Mouse (Mus musculus) MEL (cell line): ENCODE measurements around the gene Cd200r2. TPM values are rescaled to one million over a fixed set of nuclear protein-coding genes. Genes with fewer than 3 reads are reported as not detected.

Experiments
- DNase-seq: peaks from one replicate; pipeline ENCODE4 v3.0.0; 2011; ENCODE audit warnings: low read depth, low spot score
- H3K27ac ChIP-seq: 2 replicates; pipeline ENCODE4 v1.5.1; 2012; ENCODE audit warnings: low read depth, mild to moderate bottlenecking, control low read depth, low read length, moderate library complexity; ENCODE audit not compliant: control insufficient read depth
- H3K27me3 ChIP-seq, 2 experiments: fragments of 150-350 bp in 1 of 2; sonication (generic) in 1 of 2; 2 replicates each; pipeline ENCODE4 v1.6.1; 2012; ENCODE audit warnings: low read length in 2 of 2, mild to moderate bottlenecking in 2 of 2, improper control_type of control experiment in 1 of 2, moderate library complexity in 1 of 2; ENCODE audit not compliant: insufficient read depth in 2 of 2, control insufficient read depth in 1 of 2
- H3K36me3 ChIP-seq, 2 experiments: 2 replicates each; pipeline ENCODE4 v1.6.1; 2012 to 2014; ENCODE audit warnings: low read length in 2 of 2, improper control_type of control experiment in 1 of 2, inconsistent platforms in 1 of 2, mild to moderate bottlenecking in 1 of 2; ENCODE audit not compliant: insufficient read depth in 2 of 2, control insufficient read depth in 1 of 2
- H3K4me1 ChIP-seq, 2 experiments: fragments of 150-350 bp in 1 of 2; sonication (generic) in 1 of 2; 2 replicates each; pipeline ENCODE4 v1.6.1; 2012; ENCODE audit warnings: low read length in 2 of 2, improper control_type of control experiment in 1 of 2, mild to moderate bottlenecking in 1 of 2; ENCODE audit not compliant: insufficient read depth in 2 of 2, control insufficient read depth in 1 of 2
- H3K4me3 ChIP-seq, 2 experiments: fragments of 150-350 bp in 1 of 2; sonication (generic) in 1 of 2; 2 replicates each; pipeline ENCODE4 v1.5.1; 2012; ENCODE audit warnings: low read depth in 2 of 2, low read length in 2 of 2, mild to moderate bottlenecking in 2 of 2, moderate library complexity in 2 of 2, control low read depth in 1 of 2, improper control_type of control experiment in 1 of 2; ENCODE audit not compliant: control insufficient read depth in 1 of 2, insufficient read depth in 1 of 2
- H3K79me2 ChIP-seq: 2 replicates; pipeline ENCODE4 v1.6.1; 2012; ENCODE audit warnings: mild to moderate bottlenecking, low read length, moderate library complexity; ENCODE audit not compliant: control insufficient read depth, poor library complexity, insufficient read depth
- H3K9ac ChIP-seq: 2 replicates; pipeline ENCODE4 v1.6.1; 2012; ENCODE audit warnings: low read depth, mild to moderate bottlenecking, control low read depth, low read length, moderate library complexity; ENCODE audit not compliant: control insufficient read depth, poor library complexity, severe bottlenecking
- H3K9me3 ChIP-seq: fragments of 150-350 bp; sonication (generic); replicated peaks from 2 replicates; pipeline ENCODE4 v1.6.1; 2012; ENCODE audit warnings: mild to moderate bottlenecking, low read length, improper control_type of control experiment, moderate library complexity; ENCODE audit not compliant: insufficient read depth
- E2F4 ChIP-seq: IDR thresholded peaks from 2 replicates; pipeline ENCODE4 v1.6.1; 2011; ENCODE audit warnings: low read depth, low read length, improper control_type of control experiment, borderline replicate concordance
- ELF1 ChIP-seq: IDR thresholded peaks from 2 replicates; pipeline ENCODE4 v1.6.1; 2014; ENCODE audit warnings: low read depth, mild to moderate bottlenecking, inconsistent platforms, low read length, improper control_type of control experiment, moderate library complexity
- EP300 ChIP-seq, 2 experiments: IDR thresholded peaks; 2 replicates each; pipeline ENCODE4 v1.6.1; 2011; ENCODE audit warnings: improper control_type of control experiment in 2 of 2, low read length in 2 of 2, low read depth in 1 of 2, mild to moderate bottlenecking in 1 of 2
- ETS1 ChIP-seq: IDR thresholded peaks from 2 replicates; pipeline ENCODE4 v1.6.1; 2012; ENCODE audit warnings: low read depth, mild to moderate bottlenecking, inconsistent platforms, low read length, improper control_type of control experiment, moderate library complexity
- GATA1 ChIP-seq: IDR thresholded peaks from 2 replicates; pipeline ENCODE4 v1.6.1; 2011; ENCODE audit warnings: low read depth, low read length, improper control_type of control experiment
- HCFC1 ChIP-seq: IDR thresholded peaks from 2 replicates; pipeline ENCODE4 v1.6.1; 2012; ENCODE audit warnings: low read depth, mild to moderate bottlenecking, inconsistent platforms, low read length, improper control_type of control experiment, moderate library complexity
- MAFK ChIP-seq: IDR thresholded peaks from 2 replicates; pipeline ENCODE4 v1.6.1; 2011; ENCODE audit warnings: low read depth, mild to moderate bottlenecking, low read length, improper control_type of control experiment, borderline replicate concordance
- MEF2A ChIP-seq: IDR thresholded peaks from 2 replicates; pipeline ENCODE4 v1.6.1; 2014; ENCODE audit warnings: low read depth, mild to moderate bottlenecking, inconsistent platforms, low read length, improper control_type of control experiment; ENCODE audit not compliant: poor library complexity, insufficient replicate concordance, severe bottlenecking; ENCODE audit errors: extremely low read depth
- MXI1 ChIP-seq: IDR thresholded peaks from 2 replicates; pipeline ENCODE4 v1.6.1; 2011; ENCODE audit warnings: mild to moderate bottlenecking, low read depth, low read length, improper control_type of control experiment
- MYB ChIP-seq: IDR thresholded peaks from 2 replicates; pipeline ENCODE4 v1.6.1; 2011; ENCODE audit warnings: mild to moderate bottlenecking, low read depth, low read length, improper control_type of control experiment
- MYC ChIP-seq: IDR thresholded peaks from 2 replicates; pipeline ENCODE4 v1.6.1; 2011; ENCODE audit warnings: low read depth, mild to moderate bottlenecking, low read length, improper control_type of control experiment, moderate library complexity
- RCOR1 ChIP-seq: IDR thresholded peaks from 2 replicates; pipeline ENCODE4 v1.6.1; 2012; ENCODE audit warnings: low read depth, mild to moderate bottlenecking, inconsistent platforms, low read length, improper control_type of control experiment
- SIN3A ChIP-seq: IDR thresholded peaks from 2 replicates; pipeline ENCODE4 v1.6.1; 2012; ENCODE audit warnings: low read length, improper control_type of control experiment, inconsistent platforms
- SMC3 ChIP-seq: IDR thresholded peaks from 2 replicates; pipeline ENCODE4 v1.6.1; 2011; ENCODE audit warnings: low read depth, low read length, improper control_type of control experiment
- TAL1 ChIP-seq: IDR thresholded peaks from 2 replicates; pipeline ENCODE4 v1.6.1; 2012; ENCODE audit warnings: mild to moderate bottlenecking, inconsistent platforms, low read length, moderate library complexity, mixed read lengths
- TBP ChIP-seq: IDR thresholded peaks from 2 replicates; pipeline ENCODE4 v1.8.0; 2011; ENCODE audit warnings: low read depth, low read length, improper control_type of control experiment
- TCF12 ChIP-seq: IDR thresholded peaks from 2 replicates; pipeline ENCODE4 v1.6.1; 2014; ENCODE audit warnings: low read depth, mild to moderate bottlenecking, inconsistent platforms, low read length, improper control_type of control experiment, moderate library complexity
- USF1 ChIP-seq: IDR thresholded peaks from 2 replicates; pipeline ENCODE4 v1.6.1; 2014; ENCODE audit warnings: low read depth, mild to moderate bottlenecking, inconsistent platforms, low read length, improper control_type of control experiment, moderate library complexity
- USF2 ChIP-seq, 2 experiments: IDR thresholded peaks; 2 replicates each; pipeline ENCODE4 v1.6.1; 2011 to 2012; ENCODE audit warnings: improper control_type of control experiment in 2 of 2, low read length in 2 of 2, borderline replicate concordance in 1 of 2, inconsistent platforms in 1 of 2, low read depth in 1 of 2, mild to moderate bottlenecking in 1 of 2; ENCODE audit not compliant: insufficient read depth in 1 of 2
- ZC3H11A ChIP-seq: IDR thresholded peaks from 2 replicates; pipeline ENCODE4 v1.6.1; 2012; ENCODE audit warnings: low read depth, mild to moderate bottlenecking, inconsistent platforms, low read length, improper control_type of control experiment
- polyA plus RNA-seq, 2 experiments: library from polyadenylated mRNA; stranded (reverse) in 1 of 2; unstranded in 1 of 2; fragments of >175 nt in 1 of 2; fragments of >200 nt in 1 of 2; gene quantifications; 2 replicates each; pipeline versions ENCODE4 v1.2.1 to v1.2.4; 2012; ENCODE audit warnings: low replicate concordance in 2 of 2, low read depth in 1 of 2; ENCODE audit not compliant: insufficient read length in 2 of 2, insufficient read depth in 1 of 2, missing spikeins in 1 of 2
- total RNA-seq: library from RNA; depleted of rRNA; stranded (reverse); fragments of 300-350 nt; gene quantifications from 2 replicates; pipeline ENCODE4 v1.2.3, GENCODE M21; 2012

Cd200r2 gene
- total and polyA plus RNA-seq, 3 experiments, result not detected

DNA sequence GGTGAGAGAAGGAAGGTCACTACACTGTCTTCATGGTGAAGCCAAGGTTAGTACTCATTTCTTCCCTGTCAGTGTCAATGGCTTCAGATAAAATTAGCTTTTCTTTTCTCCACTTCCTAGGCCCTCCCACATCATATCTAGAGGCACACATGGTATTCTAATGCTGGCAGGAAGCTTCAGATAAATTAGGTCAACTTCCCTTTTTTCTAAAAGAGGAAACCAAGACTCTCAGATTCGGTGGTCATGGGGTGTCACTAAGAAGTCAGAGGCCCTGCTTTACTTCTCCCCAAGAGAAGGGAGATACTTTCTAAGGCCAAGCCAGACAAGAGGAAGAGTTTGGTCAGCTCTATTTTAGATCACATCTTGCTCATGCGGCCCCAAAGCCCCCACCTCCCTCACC, 95.9 kb downstream of the Cd200r2 start:
- H3K4me1 ChIP-seq, result peaks cover 0 to 32% of the 10 kb centered on the region in 2 experiments; a peak in 2 of 4 replicates
- no peaks in the 10 kb centered on the region for H3K9me3 ChIP-seq
- no peak overlapping the region for H3K4me3 ChIP-seq
- peaks cover 0 to 36% of the 10 kb centered on the region in 2 experiments; a peak in 2 of 4 replicates for H3K36me3 ChIP-seq
- H3K9ac ChIP-seq, result no peak overlapping the region
- peak overlapping the region; percentile 27; the same call in 1 of the 2 replicates for H3K27ac ChIP-seq
- H3K27me3 ChIP-seq, result no peaks in the 10 kb centered on the region
- H3K79me2 ChIP-seq, result no peaks in the 10 kb centered on the region
- peak; percentile 92 for DNase-seq
- TF ChIP-seq TBP (0 out of 2 replicates have a peak, but pooled peaks have one; percentile 51), MXI1 (0 out of 2 replicates have a peak, but pooled peaks have one; percentile 48), MYC (peak; percentile 48; the same call in 1 of the 2 replicates), E2F4 (no peak), MAFK (peak; percentile 59; the same call in 1 of the 2 replicates), SMC3 (no peak), ETS1 (peak; percentile 94), RCOR1 (peak; percentile 100), ZC3H11A (no peak), SIN3A (peak; percentile 65), TAL1 (peak; percentile 97), MEF2A (peak; percentile 96), USF2 (IDR thresholded peaks at IDR 0.05; ENCODE audit: borderline replicate concordance in 1 of 2, insufficient read depth in 1 of 2, low read depth in 1 of 2, low read length in 2 of 2) (no peak), EP300 (IDR thresholded peaks at IDR 0.05; ENCODE audit: low read depth in 1 of 2, low read length in 2 of 2) (peak; percentile 98 to 99), HCFC1 (peak; percentile 48; the same call in 1 of the 2 replicates), TCF12 (peak; percentile 99), GATA1 (peak; percentile 99)

GRCm38 (mm10) chr16:44964526-44965374, 97.9 kb downstream of the Cd200r2 start:
- H3K36me3 ChIP-seq, result peaks cover 0 to 36% of the 10 kb centered on the region in 2 experiments; a peak in 2 of 4 replicates
- 0 out of 2 replicates have a peak, but pooled peaks have one; percentile 8 for TF ChIP-seq TCF12
- peak; percentile 19; the same call in 1 of the 2 replicates for TF ChIP-seq ETS1
- no peak for TF ChIP-seq MYB
- no peak for TF ChIP-seq ZC3H11A
- no peak for TF ChIP-seq USF1
- TF ChIP-seq GATA1, result peak; percentile 51
- peak in 1 of 2 experiments; percentile 57; a peak in 2 of 4 replicates for TF ChIP-seq EP300 (IDR thresholded peaks at IDR 0.05; ENCODE audit: low read depth in 1 of 2, low read length in 2 of 2)
- TF ChIP-seq ELF1, result no peak
- TF ChIP-seq, all 39 proteins: peak for 4
- Histone ChIP-seq H3K27ac (peak overlapping the region; percentile 23), H3K79me2 (no peaks in the 10 kb centered on the region), H3K9ac (no peak overlapping the region), H3K27me3 (no peaks in the 10 kb centered on the region), H3K4me1 (peaks cover 0 to 32% of the 10 kb centered on the region in 2 experiments; a peak in 2 of 4 replicates), H3K4me3 (no peak overlapping the region), H3K9me3 (no peaks in the 10 kb centered on the region)
- peak; percentile 41 for DNase-seq
